Mouse (Mus musculus) CH12.LX (cell line): ENCODE results near the gene Vps13a.

ENCODE experiments used
- CTCF ChIP-seq, 2 experiments: IDR thresholded peaks in 1 of 2; conservative IDR thresholded peaks in 1 of 2; 2 replicates each; pipeline ENCODE4 v1.5.1; 2011 to 2012; ENCODE audit warnings: low read depth in 2 of 2, low read length in 2 of 2, improper control_type of control experiment in 1 of 2, inconsistent platforms in 1 of 2, mild to moderate bottlenecking in 1 of 2, moderate library complexity in 1 of 2
- MAX ChIP-seq: IDR thresholded peaks from 2 replicates; pipeline ENCODE4 v1.6.1; 2011; ENCODE audit warnings: low read length, improper control_type of control experiment
- MXI1 ChIP-seq: IDR thresholded peaks from 2 replicates; pipeline ENCODE4 v1.6.1; 2011; ENCODE audit warnings: mild to moderate bottlenecking, low read depth, low read length, improper control_type of control experiment

DNA sequence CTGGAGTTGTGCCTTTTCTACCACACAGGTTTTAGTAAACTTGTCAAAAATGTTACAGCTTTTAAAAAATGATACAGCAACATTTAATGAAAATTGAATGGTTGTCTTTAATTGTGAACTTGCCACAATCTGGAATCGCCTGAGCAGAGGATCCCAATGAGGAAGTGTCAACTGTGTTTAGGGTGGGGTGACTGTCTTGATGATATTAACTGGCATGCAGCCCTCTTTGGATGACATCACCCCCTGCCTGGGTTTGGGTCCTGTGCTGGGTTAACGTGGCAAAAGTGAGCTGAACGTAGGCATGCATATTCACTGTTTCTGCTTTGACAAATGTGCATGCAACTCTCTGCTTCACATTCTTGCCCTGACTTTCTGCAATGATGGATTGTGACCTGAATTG, 27.6 kb downstream of the Vps13a start:
- no peak for TF ChIP-seq MXI1
- no peak for TF ChIP-seq MAX
- TF ChIP-seq CTCF (conservative IDR thresholded peaks at IDR 0.05 in 1 of 2, IDR thresholded peaks at IDR 0.05 in 1 of 2; ENCODE audit: low read depth in 2 of 2, low read length in 2 of 2): no peak
